Mouse (Mus musculus) C2C12 (cell line): Measurements from ENCODE around the gene Pou2f1.

Experiments used
- CTCF ChIP-seq: IDR thresholded peaks from one replicate; pipeline ENCODE4 v1.5.1; 2011; ENCODE audit not compliant: control insufficient read depth, insufficient read depth, insufficient read length
- MAX ChIP-seq: IDR thresholded peaks from one replicate; pipeline ENCODE4 v1.6.1; 2011; ENCODE audit warnings: mild to moderate bottlenecking, control low read depth

DNA sequence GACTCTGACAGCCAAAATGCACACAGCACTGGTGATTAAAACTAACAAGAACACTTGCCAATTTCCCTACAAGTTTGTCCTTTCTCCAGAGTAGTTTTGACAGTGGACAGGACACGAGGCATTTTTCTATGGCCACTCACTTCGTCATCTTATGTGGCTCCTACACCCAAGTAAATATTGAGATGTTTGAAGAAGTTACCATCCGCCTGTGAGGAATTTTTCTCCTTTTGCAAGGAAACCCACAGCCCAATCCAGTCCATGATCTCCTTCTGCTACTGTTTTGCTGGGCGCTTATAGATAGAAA is 43.4 kb upstream of the Pou2f1 start:
- TF ChIP-seq CTCF: no peak
- TF ChIP-seq MAX: no peak
